Mouse (Mus musculus) forebrain, embryonic 16.5 days (tissue): ENCODE data around the gene Naa20. TPM values are rescaled to one million over a fixed set of nuclear protein-coding genes. Genes with fewer than 3 reads are reported as not detected.

ENCODE experiments used
- ATAC-seq: fragments of 200-750 bp; cut with Nextera tagmentation; 2 replicates; pipeline ENCODE4 v1.8.0; 2017; ENCODE audit warnings: mild to moderate bottlenecking, moderate library complexity
- H3K27ac ChIP-seq: fragments of 300-500 bp; sonication (generic); 2 replicates; pipeline ENCODE4 v1.5.1; 2014; ENCODE audit warnings: low read length, control low read depth
- H3K27me3 ChIP-seq: fragments of 300-500 bp; sonication (generic); replicated peaks from 2 replicates; pipeline ENCODE4 v1.6.1; 2014; ENCODE audit warnings: low read length; ENCODE audit not compliant: control insufficient read depth, insufficient read depth
- H3K36me3 ChIP-seq: fragments of 300-500 bp; sonication (generic); 2 replicates; pipeline ENCODE4 v1.6.1; 2014; ENCODE audit not compliant: control insufficient read depth, insufficient read depth
- H3K4me1 ChIP-seq: fragments of 300-500 bp; sonication (generic); replicated peaks from 2 replicates; pipeline ENCODE4 v1.6.1; 2014; ENCODE audit warnings: low read length; ENCODE audit not compliant: control insufficient read depth, insufficient read depth
- H3K4me2 ChIP-seq: fragments of 300-500 bp; sonication (generic); 2 replicates; pipeline ENCODE4 v1.6.1; 2014; ENCODE audit warnings: mild to moderate bottlenecking, low read length, control low read depth
- H3K4me3 ChIP-seq: fragments of 300-500 bp; sonication (generic); replicated peaks from 2 replicates; pipeline ENCODE4 v1.5.1; 2014; ENCODE audit warnings: mild to moderate bottlenecking, low read length, control low read depth
- H3K9ac ChIP-seq: fragments of 300-500 bp; sonication (generic); replicated peaks from 2 replicates; pipeline ENCODE4 v1.6.1; 2014; ENCODE audit warnings: low read depth, low read length, control low read depth
- H3K9me3 ChIP-seq: fragments of 300-500 bp; sonication (generic); 2 replicates; pipeline ENCODE4 v1.6.1; 2016; ENCODE audit warnings: low read length; ENCODE audit not compliant: control insufficient read depth
- WGBS: fragments of 180-500 bp; shearing (Covaris S2); extraction: QIAGEN DNeasy Blood & Tissue Kit; methylation state at CpG from one replicate; pipeline ENCODE4 v1.1.7; 2014; 5-methylcytosine and 5-hydroxymethylcytosine counted together
- polyA plus RNA-seq: library from polyadenylated mRNA; unstranded; fragments of >200 nt; fragmentation: Nextera tagmentation; extraction: Ambion mirVana; gene quantifications from 2 replicates; pipeline ENCODE4 v1.2.1, GENCODE M21; 2015

Naa20 gene
- polyA plus RNA-seq, 1 experiment from 2014 or later = 127 TPM

- 95% methylated on average over 3 of the region's 3 CpGs for WGBS
- no peak overlapping the region for H3K4me3 ChIP-seq
- H3K4me1 ChIP-seq = peaks cover 4% of the 10 kb centered on the region
- H3K27me3 ChIP-seq = no peaks in the 10 kb centered on the region
- no peak for ATAC-seq
- no peak overlapping the region for H3K9ac ChIP-seq
- no peaks in the 10 kb centered on the region for H3K9me3 ChIP-seq
- no peaks in the 10 kb centered on the region for H3K36me3 ChIP-seq
- no peak overlapping the region for H3K27ac ChIP-seq
- H3K4me2 ChIP-seq = no peak overlapping the region
These were observed 35.7 kb upstream of the Naa20 start for GRCm38 (mm10) chr2:145866238-145866637.

- H3K4me1 ChIP-seq = no peaks in the 10 kb centered on the region; the same call in 1 of the 2 replicates
- H3K9ac ChIP-seq = no peak overlapping the region
- WGBS = 93% methylated on average over 11 of the region's 11 CpGs
- H3K4me2 ChIP-seq = no peak overlapping the region
- H3K36me3 ChIP-seq = no peaks in the 10 kb centered on the region
- no peaks in the 10 kb centered on the region for H3K9me3 ChIP-seq
- ATAC-seq = no peak
- H3K4me3 ChIP-seq = no peak overlapping the region
- H3K27me3 ChIP-seq = no peaks in the 10 kb centered on the region
- H3K27ac ChIP-seq = no peak overlapping the region
These were observed 35.0 kb upstream of the Naa20 start for GRCm38 (mm10) chr2:145866695-145867449.

GRCm38 (mm10) chr2:145871308-145871707 is 30.6 kb upstream of the Naa20 start:
- 75% methylated on average over 4 of the region's 4 CpGs for WGBS
- no peak overlapping the region for H3K9ac ChIP-seq
- no peaks in the 10 kb centered on the region for H3K4me1 ChIP-seq
- ATAC-seq = no peak
- no peaks in the 10 kb centered on the region for H3K9me3 ChIP-seq
- no peaks in the 10 kb centered on the region for H3K36me3 ChIP-seq
- H3K4me3 ChIP-seq = no peak overlapping the region
- no peak overlapping the region for H3K27ac ChIP-seq
- H3K4me2 ChIP-seq = no peak overlapping the region
- H3K27me3 ChIP-seq = no peaks in the 10 kb centered on the region

- Histone ChIP-seq H3K27me3 (no peaks in the 10 kb centered on the region), H3K27ac (no peak overlapping the region), H3K4me1 (no peaks in the 10 kb centered on the region), H3K9me3 (no peaks in the 10 kb centered on the region), H3K4me2 (no peak overlapping the region), H3K36me3 (no peaks in the 10 kb centered on the region), H3K4me3 (no peak overlapping the region), H3K9ac (no peak overlapping the region)
- no peak for ATAC-seq
- 95% methylated on average over 1 of the region's 1 CpGs for WGBS
These were observed 29.8 kb upstream of the Naa20 start for GRCm38 (mm10) chr2:145872099-145872498.

GRCm38 (mm10) chr2:145873953-145874352 is 27.9 kb upstream of the Naa20 start:
- no peak overlapping the region for H3K4me3 ChIP-seq
- 60% methylated on average over 1 of the region's 1 CpGs for WGBS
- no peaks in the 10 kb centered on the region for H3K27me3 ChIP-seq
- H3K4me2 ChIP-seq = no peak overlapping the region
- H3K27ac ChIP-seq = no peak overlapping the region
- ATAC-seq = no peak
- no peak overlapping the region for H3K9ac ChIP-seq
- H3K9me3 ChIP-seq = no peaks in the 10 kb centered on the region
- H3K4me1 ChIP-seq = no peaks in the 10 kb centered on the region
- no peaks in the 10 kb centered on the region for H3K36me3 ChIP-seq

- H3K4me2 ChIP-seq = no peak overlapping the region
- H3K9me3 ChIP-seq = no peaks in the 10 kb centered on the region
- H3K36me3 ChIP-seq = no peaks in the 10 kb centered on the region
- no peaks in the 10 kb centered on the region for H3K27me3 ChIP-seq
- no peak overlapping the region for H3K9ac ChIP-seq
- H3K27ac ChIP-seq = no peak overlapping the region
- ATAC-seq = no peak
- H3K4me1 ChIP-seq = no peaks in the 10 kb centered on the region
- no peak overlapping the region for H3K4me3 ChIP-seq
- 77% methylated on average over 3 of the region's 3 CpGs for WGBS
These were observed 26.9 kb upstream of the Naa20 start for GRCm38 (mm10) chr2:145874879-145875482.

- Histone ChIP-seq H3K9ac (no peak overlapping the region), H3K9me3 (no peaks in the 10 kb centered on the region), H3K4me1 (no peaks in the 10 kb centered on the region), H3K36me3 (no peaks in the 10 kb centered on the region), H3K27ac (no peak overlapping the region), H3K4me3 (no peak overlapping the region), H3K27me3 (no peaks in the 10 kb centered on the region), H3K4me2 (no peak overlapping the region)
- ATAC-seq = no peak
- 91% methylated on average over 3 of the region's 3 CpGs for WGBS
These were observed 24.7 kb upstream of the Naa20 start for GRCm38 (mm10) chr2:145877191-145877590.

GRCm38 (mm10) chr2:145880887-145881747 is 20.8 kb upstream of the Naa20 start:
- ATAC-seq = no peak
- Histone ChIP-seq H3K4me1 (no peaks in the 10 kb centered on the region), H3K4me2 (no peak overlapping the region), H3K9ac (no peak overlapping the region), H3K27me3 (no peaks in the 10 kb centered on the region), H3K4me3 (no peak overlapping the region), H3K9me3 (no peaks in the 10 kb centered on the region), H3K36me3 (no peaks in the 10 kb centered on the region), H3K27ac (no peak overlapping the region)
- 78% methylated on average over 11 of the region's 11 CpGs for WGBS

- no peak overlapping the region for H3K4me2 ChIP-seq
- no peaks in the 10 kb centered on the region for H3K4me1 ChIP-seq
- no peak for ATAC-seq
- no peak overlapping the region for H3K4me3 ChIP-seq
- no peak overlapping the region for H3K9ac ChIP-seq
- no peaks in the 10 kb centered on the region for H3K9me3 ChIP-seq
- 86% methylated on average over 5 of the region's 5 CpGs for WGBS
- H3K27ac ChIP-seq = no peak overlapping the region
- H3K27me3 ChIP-seq = no peaks in the 10 kb centered on the region
- H3K36me3 ChIP-seq = no peaks in the 10 kb centered on the region
These were observed 20.0 kb upstream of the Naa20 start for GRCm38 (mm10) chr2:145881932-145882331.
